Mouse (Mus musculus): ENCODE data around the gene Herc2. TPM values are rescaled to one million over a fixed set of nuclear protein-coding genes. Genes with fewer than 3 reads are reported as not detected.

Herc2 gene
- total and polyA plus RNA-seq, 3 experiments, result 14.6 to 41.0 (median 34.8) TPM

DNA sequence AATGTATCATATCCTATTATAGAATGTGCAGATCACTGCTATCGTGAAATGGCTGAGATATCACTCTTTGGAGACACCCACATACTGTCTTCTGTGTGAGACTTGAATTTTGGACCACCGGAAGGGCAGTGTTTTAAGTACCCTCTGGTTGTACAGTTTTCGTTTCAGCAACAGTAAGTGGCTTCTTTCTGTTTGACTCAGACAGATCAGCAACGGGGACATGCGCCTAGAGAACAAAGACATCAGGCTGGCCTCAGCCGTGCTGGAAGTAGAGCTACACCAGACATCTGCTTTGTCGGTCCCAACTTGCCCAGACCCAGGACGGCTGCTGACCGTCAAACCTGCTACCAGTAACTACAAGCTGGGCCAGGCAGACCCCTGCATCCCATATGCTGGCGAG, 204.6 kb downstream of the Herc2 start:
- Histone ChIP-seq H3K27ac (no peak overlapping the region), H3K36me3 (ENCODE audit: control insufficient read depth, insufficient read depth, low read length) (no peaks in the 10 kb centered on the region), H3K4me3 (no peak overlapping the region), H3K27me3 (ENCODE audit: control insufficient read depth, insufficient read depth, low read length) (no peaks in the 10 kb centered on the region), H3K9ac (ENCODE audit: low read depth, low read length) (no peak overlapping the region), H3K79me2 (replicated peaks; ENCODE audit: control insufficient read depth, insufficient read depth, low read length) (no peaks in the 10 kb centered on the region), H3K4me1 (ENCODE audit: control insufficient read depth, insufficient read depth, low read length) (no peaks in the 10 kb centered on the region)
- DNase-seq, result no peak
- no peak for TF ChIP-seq EP300 (IDR thresholded peaks at IDR 0.05; ENCODE audit: insufficient read depth, low read depth, low read length)
- TF ChIP-seq CTCF (IDR thresholded peaks at IDR 0.05), result no peak
- no peak for TF ChIP-seq POLR2A (IDR thresholded peaks at IDR 0.05; ENCODE audit: insufficient read depth, low read depth, low read length)
- intact Hi-C loops (cut with DNase I), result no loop called here
- WGBS, result 79% methylated on average over 10 of the region's 10 CpGs

DNA sequence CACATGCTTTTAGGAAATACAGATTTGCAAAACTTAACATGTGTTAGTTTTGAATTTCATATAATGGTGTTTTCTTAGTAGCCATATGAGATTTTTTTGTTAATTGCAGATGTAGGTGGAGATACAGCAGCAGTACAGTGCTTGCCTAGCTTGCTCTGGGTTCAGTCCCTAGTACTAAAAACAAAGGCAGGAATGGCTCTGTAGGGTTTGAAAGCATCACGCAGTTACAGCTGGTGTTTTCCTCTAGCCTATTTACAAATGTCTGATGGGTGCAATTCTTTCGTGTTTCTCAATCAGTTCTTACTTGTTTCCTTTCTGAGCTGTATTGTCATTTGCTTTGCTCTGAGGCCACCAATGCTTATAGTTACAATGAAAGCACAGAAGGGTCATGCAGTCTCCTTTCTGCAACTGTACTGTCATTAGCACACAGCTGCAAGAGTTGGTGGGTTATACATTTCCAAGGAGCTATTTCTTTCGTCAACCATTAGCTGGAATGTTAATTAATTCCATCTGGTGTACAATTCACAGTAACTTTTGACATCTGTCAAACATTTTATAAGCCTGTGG, 208.0 kb downstream of the Herc2 start:
- no peak for DNase-seq
- Histone ChIP-seq H3K4me3 (no peak overlapping the region), H3K27me3 (ENCODE audit: control insufficient read depth, insufficient read depth, low read length) (no peaks in the 10 kb centered on the region), H3K79me2 (replicated peaks; ENCODE audit: control insufficient read depth, insufficient read depth, low read length) (no peaks in the 10 kb centered on the region), H3K36me3 (ENCODE audit: control insufficient read depth, insufficient read depth, low read length) (no peaks in the 10 kb centered on the region), H3K4me1 (ENCODE audit: control insufficient read depth, insufficient read depth, low read length) (no peaks in the 10 kb centered on the region), H3K27ac (no peak overlapping the region), H3K9ac (ENCODE audit: low read depth, low read length) (no peak overlapping the region)
- intact Hi-C loops (cut with DNase I), result no loop called here
- no peak for TF ChIP-seq CTCF (IDR thresholded peaks at IDR 0.05)
- TF ChIP-seq POLR2A (IDR thresholded peaks at IDR 0.05; ENCODE audit: insufficient read depth, low read depth, low read length), result no peak
- TF ChIP-seq EP300 (IDR thresholded peaks at IDR 0.05; ENCODE audit: insufficient read depth, low read depth, low read length), result no peak
- WGBS, result 69% methylated on average over 3 of the region's 3 CpGs

DNA sequence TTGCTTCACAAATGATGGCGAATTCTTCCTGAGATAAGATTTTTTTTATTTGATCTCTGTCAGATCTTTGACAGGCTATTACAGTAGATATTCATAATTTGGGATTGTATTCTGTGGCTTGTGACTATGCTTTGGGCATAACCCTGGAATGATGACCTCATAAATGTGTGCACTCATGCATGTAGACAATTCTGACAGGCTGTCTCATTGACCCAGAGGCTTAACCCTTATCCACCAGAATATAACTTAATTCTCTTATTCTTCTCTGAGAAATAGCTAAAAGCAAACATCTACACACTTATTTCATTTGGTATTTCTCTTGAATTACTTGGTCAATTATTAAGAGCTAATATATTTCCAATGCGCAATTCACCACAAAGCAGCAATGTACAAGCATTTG, 227.5 kb downstream of the Herc2 start:
- no peak for DNase-seq
- no peak overlapping the region for H3K4me3 ChIP-seq
- H3K27ac ChIP-seq, result no peak overlapping the region
- no peaks in the 10 kb centered on the region for H3K27me3 ChIP-seq (ENCODE audit: control insufficient read depth, insufficient read depth, low read length)
- 68% methylated on average over 2 of the region's 2 CpGs for WGBS
- TF ChIP-seq POLR2A (IDR thresholded peaks at IDR 0.05; ENCODE audit: insufficient read depth, low read depth, low read length), result no peak
- TF ChIP-seq CTCF (IDR thresholded peaks at IDR 0.05), result no peak
- no peak for TF ChIP-seq EP300 (IDR thresholded peaks at IDR 0.05; ENCODE audit: insufficient read depth, low read depth, low read length)
- H3K9ac ChIP-seq (ENCODE audit: low read depth, low read length), result no peak overlapping the region
- no peaks in the 10 kb centered on the region for H3K36me3 ChIP-seq (ENCODE audit: control insufficient read depth, insufficient read depth, low read length)
- intact Hi-C loops (cut with DNase I), result no loop called here
- no peaks in the 10 kb centered on the region for H3K4me1 ChIP-seq (ENCODE audit: control insufficient read depth, insufficient read depth, low read length)
- no peaks in the 10 kb centered on the region for H3K79me2 ChIP-seq (replicated peaks; ENCODE audit: control insufficient read depth, insufficient read depth, low read length)

Other genes with a start within 250 kb of the Herc2 start
- gene Cyfip1, start 208.5 kb upstream of the Herc2 start, total RNA-seq (2021), result 10 to 100 TPM; 33.8 to 36.1 TPM
- 17.2 and 31.7 TPM in 2 replicates for gene Cyfip1, start 208.5 kb upstream of the Herc2 start, polyA plus RNA-seq (2012; rRNA removed)
- gene Nipa2, start 87.7 kb upstream of the Herc2 start, total RNA-seq (2021), result 10 to 100 TPM; 37.7 to 39.4 TPM
- 6.9 and 17.0 TPM in 2 replicates for gene Nipa2, start 87.7 kb upstream of the Herc2 start, polyA plus RNA-seq (2012; rRNA removed)
- gene Nipa1, start 30.2 kb upstream of the Herc2 start, total RNA-seq (2021), result 1 to 10 TPM; 5.5 to 6.3 TPM
- gene Nipa1, start 30.2 kb upstream of the Herc2 start, polyA plus RNA-seq (2012; rRNA removed), result 3.7 and 6.2 TPM in 2 replicates
- gene Oca2, start 189.6 kb downstream of the Herc2 start, total RNA-seq (2021), result not detected
- gene Oca2, start 189.6 kb downstream of the Herc2 start, polyA plus RNA-seq (2012; rRNA removed), result not detected in 2 replicates

All from heart, adult 2 months (tissue).